ENCODE assay signal across 1 mouse cellular context in genomic region chr2:65187652-65188051, GRCm38 (mm10).
TF ChIP-seq lines count a peak whose summit lies in the region.

No protein-coding gene starts in this region.

TF ChIP-seq in CH12.LX, 34 proteins besides CTCF, POLR2A, EP300 and RAD21 (continued from another document):
- TF ChIP-seq MEF2A (IDR thresholded peaks at IDR 0.05; ENCODE audit: borderline replicate concordance, low read depth, low read length) (no peak), TBP (conservative IDR thresholded peaks at IDR 0.05; ENCODE audit: low read depth, low read length) (no peak), USF1 (IDR thresholded peaks at IDR 0.05; ENCODE audit: low read depth, low read length) (no peak), SIN3A (IDR thresholded peaks at IDR 0.05; ENCODE audit: low read length) (no peak), ZC3H11A (IDR thresholded peaks at IDR 0.05; ENCODE audit: low read depth, low read length) (no peak), CHD1 (IDR thresholded peaks at IDR 0.05; ENCODE audit: low read depth, low read length) (no peak), NRF1 (IDR thresholded peaks at IDR 0.05; ENCODE audit: low read depth, low read length) (no peak)
